Mouse (Mus musculus) E14TG2a.4 (cell line): ENCODE data around the gene Fdxr.

Source experiments
- H3K27me3 ChIP-seq: 2 replicates; pipeline ENCODE4 v1.6.1; 2014; ENCODE audit warnings: low read length, control low read depth; ENCODE audit not compliant: insufficient read depth
- H3K36me3 ChIP-seq: 2 replicates; pipeline ENCODE4 v1.6.1; 2014; ENCODE audit warnings: low read length, control low read depth; ENCODE audit not compliant: insufficient read depth
- H3K4me1 ChIP-seq: replicated peaks from 2 replicates; pipeline ENCODE4 v1.6.1; 2014; ENCODE audit warnings: low read depth, low read length, control low read depth
- H3K4me3 ChIP-seq: replicated peaks from 2 replicates; pipeline ENCODE4 v1.5.1; 2014; ENCODE audit warnings: mild to moderate bottlenecking, low read length
- H3K9me3 ChIP-seq: 2 replicates; pipeline ENCODE4 v1.6.1; 2014; ENCODE audit warnings: low read length, control low read depth
- CTCF ChIP-seq: conservative IDR thresholded peaks from 2 replicates; pipeline ENCODE4 v1.5.1; 2014; ENCODE audit warnings: low read length
- NANOG ChIP-seq: IDR thresholded peaks from 2 replicates; pipeline ENCODE4 v1.6.1; 2014; ENCODE audit warnings: borderline replicate concordance, low read length, mixed read lengths
- POU5F1 ChIP-seq: IDR thresholded peaks from 2 replicates; pipeline ENCODE4 v1.6.1; 2014; ENCODE audit warnings: low read length, borderline replicate concordance

The Fdxr gene

GRCm38 (mm10) chr11:115224889-115225288 lies 52.0 kb downstream of the Fdxr start:
- peak; percentile 41 for TF ChIP-seq CTCF
- no peak for TF ChIP-seq POU5F1
- peaks cover 8% of the 10 kb centered on the region for H3K9me3 ChIP-seq
- no peak overlapping the region for H3K4me3 ChIP-seq
- peaks cover 48% of the 10 kb centered on the region for H3K4me1 ChIP-seq
- H3K36me3 ChIP-seq: peaks cover 6% of the 10 kb centered on the region; the same call in 1 of the 2 replicates
- no peaks in the 10 kb centered on the region for H3K27me3 ChIP-seq

- TF ChIP-seq CTCF: no peak
- TF ChIP-seq NANOG: no peak
- no peak for TF ChIP-seq POU5F1
- H3K4me1 ChIP-seq: peaks cover 46% of the 10 kb centered on the region
- no peak overlapping the region for H3K4me3 ChIP-seq
- peaks cover 6% of the 10 kb centered on the region for H3K36me3 ChIP-seq
- no peaks in the 10 kb centered on the region for H3K27me3 ChIP-seq
- peaks cover 16% of the 10 kb centered on the region for H3K9me3 ChIP-seq
Measured at GRCm38 (mm10) chr11:115223877-115224276, 53.0 kb downstream of the Fdxr start.

GRCm38 (mm10) chr11:115223451-115223850 lies 53.4 kb downstream of the Fdxr start:
- H3K36me3 ChIP-seq: peaks cover 6% of the 10 kb centered on the region
- no peaks in the 10 kb centered on the region for H3K27me3 ChIP-seq
- peaks cover 19% of the 10 kb centered on the region for H3K9me3 ChIP-seq
- H3K4me1 ChIP-seq: peaks cover 46% of the 10 kb centered on the region
- no peak for TF ChIP-seq POU5F1
- no peak for TF ChIP-seq NANOG
- TF ChIP-seq CTCF: no peak
- no peak overlapping the region for H3K4me3 ChIP-seq

- peaks cover 6% of the 10 kb centered on the region for H3K36me3 ChIP-seq
- H3K9me3 ChIP-seq: peaks cover 19% of the 10 kb centered on the region
- TF ChIP-seq CTCF (no peak), NANOG (no peak), POU5F1 (no peak)
- no peaks in the 10 kb centered on the region for H3K27me3 ChIP-seq
- H3K4me3 ChIP-seq: no peak overlapping the region
- H3K4me1 ChIP-seq: peaks cover 46% of the 10 kb centered on the region
Measured at GRCm38 (mm10) chr11:115222570-115222969, 54.3 kb downstream of the Fdxr start.

GRCm38 (mm10) chr11:115222077-115222476 lies 54.8 kb downstream of the Fdxr start:
- Histone ChIP-seq H3K4me3 (no peak overlapping the region), H3K27me3 (no peaks in the 10 kb centered on the region), H3K4me1 (peaks cover 47% of the 10 kb centered on the region), H3K36me3 (peaks cover 6% of the 10 kb centered on the region), H3K9me3 (peaks cover 19% of the 10 kb centered on the region)
- no peak for TF ChIP-seq NANOG
- no peak for TF ChIP-seq POU5F1
- no peak for TF ChIP-seq CTCF

- Histone ChIP-seq H3K27me3 (no peaks in the 10 kb centered on the region), H3K9me3 (peaks cover 19% of the 10 kb centered on the region), H3K4me1 (peaks cover 35% of the 10 kb centered on the region), H3K36me3 (peaks cover 6% of the 10 kb centered on the region), H3K4me3 (no peak overlapping the region)
- TF ChIP-seq NANOG (no peak), CTCF (no peak), POU5F1 (no peak)
Measured at GRCm38 (mm10) chr11:115219685-115220084, 57.2 kb downstream of the Fdxr start.

- Histone ChIP-seq H3K9me3 (peaks cover 19% of the 10 kb centered on the region), H3K4me1 (peaks cover 39% of the 10 kb centered on the region), H3K36me3 (peaks cover 6% of the 10 kb centered on the region), H3K4me3 (no peak overlapping the region), H3K27me3 (no peaks in the 10 kb centered on the region)
- TF ChIP-seq POU5F1 (no peak), NANOG (no peak), CTCF (no peak)
Measured at GRCm38 (mm10) chr11:115219263-115219662, 57.6 kb downstream of the Fdxr start.
